Mouse (Mus musculus) embryonic facial prominence, embryonic 13.5 days (tissue): ENCODE data around the gene Abo. TPM values are rescaled to one million over a fixed set of nuclear protein-coding genes. Genes with fewer than 3 reads are reported as not detected.
"Not testable (repeated sequence)": the region's sequence is repeated elsewhere in the genome, so short reads cannot be mapped to it uniquely, and the experiment has no call there.

Source experiments
- ATAC-seq: fragments of 200-750 bp; cut with Nextera tagmentation; 2 replicates; pipeline ENCODE4 v1.8.0; 2017; ENCODE audit warnings: low read depth; ENCODE audit not compliant: insufficient number of reproducible peaks, insufficient read depth, low FRiP score, low TSS enrichment
- H3K27ac ChIP-seq: fragments of 300-500 bp; sonication (generic); 2 replicates; pipeline ENCODE4 v1.5.1; 2015; ENCODE audit warnings: moderate library complexity, mild to moderate bottlenecking, inconsistent platforms
- H3K27me3 ChIP-seq: fragments of 300-500 bp; sonication (generic); 2 replicates; pipeline ENCODE4 v1.6.1; 2015; ENCODE audit warnings: mild to moderate bottlenecking, inconsistent platforms
- H3K36me3 ChIP-seq: fragments of 300-500 bp; sonication (generic); 2 replicates; pipeline ENCODE4 v1.6.1; 2015; ENCODE audit warnings: mild to moderate bottlenecking, inconsistent platforms
- H3K4me1 ChIP-seq: fragments of 300-500 bp; sonication (generic); 2 replicates; pipeline ENCODE4 v1.6.1; 2015; ENCODE audit warnings: inconsistent platforms
- H3K4me2 ChIP-seq: fragments of 300-500 bp; sonication (generic); 2 replicates; pipeline ENCODE4 v1.6.1; 2015; ENCODE audit warnings: moderate library complexity, mild to moderate bottlenecking, inconsistent platforms
- H3K4me3 ChIP-seq: fragments of 300-500 bp; sonication (generic); 2 replicates; pipeline ENCODE4 v1.5.1; 2015; ENCODE audit warnings: mild to moderate bottlenecking, inconsistent platforms
- H3K9ac ChIP-seq: fragments of 300-500 bp; sonication (generic); 2 replicates; pipeline ENCODE4 v1.6.1; 2015; ENCODE audit warnings: mild to moderate bottlenecking, inconsistent platforms
- H3K9me3 ChIP-seq: fragments of 300-500 bp; sonication (generic); 2 replicates; pipeline ENCODE4 v1.6.1; 2016; ENCODE audit warnings: inconsistent platforms
- WGBS: fragments of 180-500 bp; shearing (Covaris S2); methylation state at CpG from one replicate; pipeline ENCODE4 v1.1.7; 2015; ENCODE audit warnings: mixed read lengths; 5-methylcytosine and 5-hydroxymethylcytosine counted together
- polyA plus RNA-seq: library from polyadenylated mRNA; unstranded; fragments of >200 nt; fragmentation: Nextera tagmentation; extraction: Ambion mirVana; gene quantifications from 2 replicates; pipeline ENCODE4 v1.2.1, GENCODE M21; 2015

Abo gene
- polyA plus RNA-seq, 1 experiment from 2014 or later: not detected

DNA sequence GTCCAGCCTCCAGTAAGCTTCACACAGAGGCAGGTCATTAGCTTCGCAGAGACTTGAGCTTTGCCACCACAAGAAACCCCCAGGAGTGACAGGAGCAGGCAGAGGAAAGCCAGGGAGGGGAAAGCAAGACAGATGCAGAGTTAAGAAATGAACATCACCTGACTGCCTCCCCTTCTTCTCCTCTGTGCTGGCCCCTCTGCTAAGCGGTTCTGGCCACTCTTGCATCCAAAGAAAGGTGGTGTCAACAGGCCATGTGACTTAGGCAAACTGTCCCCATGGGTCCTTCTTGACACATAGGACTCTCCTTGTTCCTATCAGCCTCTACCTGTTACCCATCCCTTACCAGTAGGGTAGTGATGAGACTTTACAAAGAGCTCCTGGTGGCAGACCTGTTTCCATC is 41.2 kb upstream of the Abo start:
- Histone ChIP-seq H3K27me3 (no peaks in the 10 kb centered on the region), H3K36me3 (peaks cover 41% of the 10 kb centered on the region), H3K9ac (no peak overlapping the region), H3K4me3 (no peak overlapping the region), H3K9me3 (no peaks in the 10 kb centered on the region), H3K27ac (no peak overlapping the region), H3K4me1 (peaks cover 41% of the 10 kb centered on the region), H3K4me2 (no peak overlapping the region)
- WGBS: 86% methylated on average over 2 of the region's 2 CpGs
- no peak for ATAC-seq

DNA sequence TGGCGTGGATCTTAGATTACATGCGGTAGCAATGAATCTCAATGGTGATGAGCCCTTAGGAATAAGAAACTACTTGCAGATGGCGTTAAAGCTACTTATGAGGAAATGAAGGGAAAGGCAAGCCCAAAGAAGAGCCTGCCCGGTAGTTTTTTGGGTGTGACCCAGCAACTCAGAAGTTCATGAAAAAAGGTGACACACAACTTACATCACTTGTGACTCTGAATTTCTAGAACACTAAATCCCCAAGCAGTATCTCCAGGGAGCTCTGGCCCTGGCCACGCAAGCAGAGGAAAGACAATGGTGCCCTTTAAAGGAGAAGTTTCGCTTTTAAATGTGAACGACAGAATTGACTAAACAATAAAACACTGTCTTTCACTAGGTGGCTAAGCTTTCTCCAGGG is 38.5 kb upstream of the Abo start:
- H3K27ac ChIP-seq: peak overlapping the region; percentile 91
- H3K36me3 ChIP-seq: peaks cover 59% of the 10 kb centered on the region
- H3K9ac ChIP-seq: peak overlapping the region; percentile 85
- no peak for ATAC-seq
- H3K4me3 ChIP-seq: peak overlapping the region; percentile 82
- no peaks in the 10 kb centered on the region for H3K27me3 ChIP-seq
- no peaks in the 10 kb centered on the region for H3K9me3 ChIP-seq
- WGBS: 8% methylated on average over 7 of the region's 7 CpGs
- H3K4me2 ChIP-seq: peak overlapping the region; percentile 84
- peaks cover 27% of the 10 kb centered on the region for H3K4me1 ChIP-seq

DNA sequence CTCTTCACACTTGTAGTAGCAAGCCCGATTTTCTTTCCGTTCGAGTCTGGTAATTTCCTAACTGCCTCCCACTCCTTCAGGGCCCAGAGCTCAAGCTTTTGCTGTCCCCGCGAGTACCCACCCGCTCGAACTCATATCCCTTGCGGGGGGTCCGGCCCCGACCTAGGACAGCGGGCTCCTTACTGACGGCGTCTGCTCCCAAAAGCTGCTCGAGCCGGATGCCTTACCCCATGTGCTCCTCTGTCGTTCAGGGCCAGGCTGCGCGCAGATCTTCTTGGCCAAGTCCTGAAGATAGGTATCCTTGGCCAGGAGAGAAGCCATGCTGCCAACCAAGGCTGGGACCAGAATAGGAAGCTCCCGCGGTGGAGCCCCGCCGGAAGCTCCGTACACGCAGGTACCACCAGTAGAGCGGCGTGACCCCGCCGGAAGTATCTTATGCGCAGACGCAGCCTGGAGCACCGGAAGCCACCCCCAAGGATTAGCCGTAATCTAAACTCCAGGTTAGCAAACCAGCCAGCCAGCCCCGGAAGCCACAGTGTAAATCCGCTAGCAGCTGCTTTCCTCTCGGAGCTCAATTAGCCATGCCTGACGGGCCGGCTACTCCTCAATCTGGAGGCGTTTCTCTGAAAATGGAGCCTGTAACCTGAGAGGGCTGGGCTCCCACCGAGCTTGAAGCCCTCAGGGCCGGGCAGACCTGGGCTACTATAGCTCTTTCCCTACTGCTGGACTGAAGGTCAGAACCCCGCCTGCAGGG is 37.9 kb upstream of the Abo start, which contains the start of gene Surf6:
Gene Surf6, minus strand, starts transcription at position 413 of the 754 bp plus-strand sequence.
- peak; percentile 88 for ATAC-seq

DNA sequence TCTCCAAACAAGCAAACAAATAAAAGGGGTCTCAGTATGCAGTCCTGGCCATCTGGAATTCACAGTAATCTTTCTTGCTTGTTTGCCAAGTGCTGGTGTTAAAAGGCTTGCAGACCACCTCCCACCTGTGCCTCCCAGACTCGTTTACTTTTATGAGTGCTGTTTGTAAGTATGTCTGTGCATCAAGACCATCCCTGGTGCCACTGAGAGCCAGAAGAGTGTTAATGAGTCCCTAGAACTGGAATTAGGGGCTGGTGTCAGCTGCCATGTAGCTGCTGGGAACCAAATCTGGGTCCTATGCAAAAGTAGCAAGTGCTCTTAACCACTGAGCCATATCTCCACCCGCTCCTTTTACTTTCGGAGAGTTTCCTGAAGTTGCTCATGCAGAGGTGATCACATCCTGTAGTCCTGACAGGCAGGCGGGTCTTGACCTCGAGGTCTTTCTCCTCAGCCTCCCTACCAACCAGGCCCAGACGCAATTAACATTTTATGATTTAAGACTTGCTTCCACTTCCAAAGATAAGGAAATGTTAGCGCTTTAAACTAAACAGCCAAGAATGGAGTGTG is 37.1 kb upstream of the Abo start:
- H3K36me3 ChIP-seq: peaks cover 59% of the 10 kb centered on the region
- peak overlapping the region; percentile 91; the same call in 1 of the 2 replicates for H3K27ac ChIP-seq

More for the DNA sequence above, 37.9 kb upstream of the Abo start, which contains the start of gene Surf6:
- Histone ChIP-seq H3K27ac (peak within 1 kb of the TSS; percentile 91), H3K4me3 (peak within 1 kb of the TSS; percentile 82), H3K4me2 (peak within 1 kb of the TSS; percentile 84), H3K27me3 (no peaks in the 10 kb centered on the region), H3K36me3 (peaks cover 59% of the 10 kb centered on the region), H3K9ac (peak within 1 kb of the TSS; percentile 85), H3K4me1 (peaks cover 21% of the 10 kb centered on the region), H3K9me3 (no peaks in the 10 kb centered on the region)
- WGBS: under 1% methylated on average over 41 of the region's 41 CpGs

DNA sequence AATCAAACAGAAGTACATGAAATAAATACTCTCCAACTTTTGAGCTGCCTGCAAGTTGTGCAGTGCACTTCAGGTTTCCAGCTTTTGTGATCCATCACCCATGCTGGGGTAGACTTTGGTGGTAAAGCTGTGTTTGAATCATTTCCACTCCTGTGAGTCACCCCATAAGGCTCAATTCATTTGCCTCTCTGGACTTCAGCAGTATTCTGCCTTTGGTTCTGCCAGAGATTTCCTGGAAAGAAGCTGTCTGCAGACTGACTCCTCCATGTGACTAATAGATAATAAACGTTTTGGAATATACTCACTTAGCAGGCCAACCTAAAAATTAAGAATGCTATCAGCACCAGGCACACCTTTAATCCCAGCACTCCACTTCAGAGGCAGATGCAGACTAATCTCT is 36.0 kb upstream of the Abo start:
- ATAC-seq: no peak
- Histone ChIP-seq H3K36me3 (peaks cover 59% of the 10 kb centered on the region), H3K4me2 (no peak overlapping the region)

More for the DNA sequence above, 37.1 kb upstream of the Abo start:
- Histone ChIP-seq H3K4me1 (peaks cover 20% of the 10 kb centered on the region), H3K9me3 (no peaks in the 10 kb centered on the region), H3K27me3 (no peaks in the 10 kb centered on the region), H3K9ac (peak overlapping the region; percentile 85), H3K4me2 (peak overlapping the region; percentile 84), H3K4me3 (peak overlapping the region; percentile 82)
- ATAC-seq: no peak
- WGBS: 10% methylated on average over 7 of the region's 7 CpGs

DNA sequence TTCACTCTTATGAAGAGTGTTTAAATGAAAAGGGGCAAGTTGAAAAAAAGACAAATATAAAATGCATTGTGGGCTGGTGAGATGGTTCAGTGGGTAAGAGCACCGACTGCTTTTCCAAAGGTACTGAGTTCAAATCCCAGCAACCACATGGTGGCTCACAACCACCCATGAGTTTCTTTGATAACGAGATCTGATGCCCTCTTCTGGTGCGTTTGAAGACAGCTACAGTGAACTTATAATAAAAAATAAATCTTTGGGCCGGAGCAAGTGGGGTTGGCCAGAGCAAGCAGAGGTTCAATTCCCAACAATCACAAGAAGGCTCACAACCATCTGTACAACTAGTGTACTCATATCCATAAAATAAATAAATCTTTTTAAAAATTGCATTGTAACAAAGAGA is 31.1 kb upstream of the Abo start:
- Histone ChIP-seq H3K4me2 (no peak overlapping the region), H3K27ac (no peak overlapping the region), H3K27me3 (no peaks in the 10 kb centered on the region), H3K9me3 (no peaks in the 10 kb centered on the region), H3K36me3 (peaks cover 89% of the 10 kb centered on the region), H3K9ac (no peak overlapping the region), H3K4me1 (no peaks in the 10 kb centered on the region), H3K4me3 (no peak overlapping the region)
- no peak for ATAC-seq
- 90% methylated on average over 4 of the region's 4 CpGs for WGBS

More for the DNA sequence above, 36.0 kb upstream of the Abo start:
- Histone ChIP-seq H3K27me3 (no peaks in the 10 kb centered on the region), H3K4me3 (no peak overlapping the region), H3K4me1 (peaks cover 20% of the 10 kb centered on the region), H3K27ac (no peak overlapping the region), H3K9ac (no peak overlapping the region), H3K9me3 (no peaks in the 10 kb centered on the region)
- WGBS: 60% methylated on average over 1 of the region's 1 CpGs

DNA sequence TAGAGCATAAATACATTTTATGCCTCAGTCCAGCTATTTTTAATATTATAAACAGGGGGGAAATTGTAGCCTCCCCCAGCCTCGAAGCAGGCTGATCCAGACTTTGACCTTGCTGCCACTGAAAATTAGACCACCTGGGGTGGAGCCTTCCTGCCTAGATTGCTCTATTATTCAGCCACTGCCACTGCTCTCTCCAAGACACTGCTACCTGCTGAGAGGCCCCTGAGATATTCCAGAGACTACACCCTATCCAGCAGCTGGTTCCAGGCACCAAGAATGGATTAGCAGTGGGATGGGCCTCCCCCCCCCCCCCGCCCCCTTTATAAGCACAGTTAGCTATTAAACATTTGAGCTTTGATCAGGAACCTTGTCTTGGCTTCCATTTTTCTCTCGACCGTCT is 21.4 kb upstream of the Abo start:
- H3K4me3 ChIP-seq, H3K27me3 ChIP-seq, H3K27ac ChIP-seq, H3K9me3 ChIP-seq, H3K4me2 ChIP-seq, ATAC-seq, H3K4me1 ChIP-seq, H3K9ac ChIP-seq: not testable (repeated sequence)
- peaks cover 37% of the 10 kb centered on the region for H3K36me3 ChIP-seq
- 64% methylated on average over 4 of the region's 4 CpGs for WGBS

DNA sequence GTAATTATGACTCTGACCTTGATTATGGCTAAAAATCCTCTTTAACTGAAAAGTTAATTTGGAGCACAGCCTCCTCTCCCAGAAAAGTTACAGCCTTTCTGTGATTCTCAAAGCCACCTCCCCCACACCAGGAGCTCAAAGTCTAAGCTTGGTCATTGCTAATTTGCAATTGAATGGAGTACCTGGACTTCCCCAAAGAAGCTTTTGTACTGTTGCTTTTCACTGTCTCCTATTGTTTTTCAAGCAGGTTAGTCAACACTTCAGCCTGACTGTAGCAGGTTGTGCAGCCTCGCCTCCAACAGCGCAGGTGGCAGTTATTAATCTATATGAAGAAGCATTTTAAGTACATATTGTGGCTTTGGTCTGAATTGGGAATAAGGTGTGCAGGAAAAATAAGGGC is 20.8 kb upstream of the Abo start:
- WGBS: 81% methylated on average over 2 of the region's 2 CpGs
- not testable (repeated sequence) for H3K4me3 ChIP-seq, H3K27ac ChIP-seq, H3K4me1 ChIP-seq, H3K27me3 ChIP-seq, H3K9ac ChIP-seq, ATAC-seq, H3K4me2 ChIP-seq, H3K9me3 ChIP-seq
- H3K36me3 ChIP-seq: peaks cover 31% of the 10 kb centered on the region

DNA sequence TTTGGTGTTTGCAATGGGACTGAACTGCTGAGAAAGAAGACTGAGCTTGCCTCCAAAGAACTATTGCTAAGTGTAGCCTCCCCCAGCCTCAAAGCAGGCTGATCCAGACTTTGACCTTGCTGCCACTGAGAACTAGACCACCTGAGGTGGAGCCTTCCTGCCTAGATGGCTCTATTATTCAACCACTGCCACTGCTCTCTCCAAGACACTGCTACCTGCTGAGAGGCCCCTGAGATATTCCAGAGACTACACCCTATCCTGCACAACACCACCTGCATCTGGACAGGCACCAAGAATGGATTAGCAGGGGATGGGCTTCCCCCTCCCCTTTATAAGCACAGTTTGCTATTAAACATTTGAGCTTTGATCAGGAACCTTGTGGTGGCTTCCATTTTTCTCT is 13.8 kb upstream of the Abo start:
- H3K4me1 ChIP-seq: no peaks in the 10 kb centered on the region
- no peak overlapping the region for H3K4me3 ChIP-seq
- no peaks in the 10 kb centered on the region; the same call in 1 of the 2 replicates for H3K9me3 ChIP-seq
- no peaks in the 10 kb centered on the region for H3K36me3 ChIP-seq
- H3K27me3 ChIP-seq: no peaks in the 10 kb centered on the region
- ATAC-seq: no peak
- no peak overlapping the region for H3K4me2 ChIP-seq
- no peak overlapping the region for H3K9ac ChIP-seq
- H3K27ac ChIP-seq: no peak overlapping the region

DNA sequence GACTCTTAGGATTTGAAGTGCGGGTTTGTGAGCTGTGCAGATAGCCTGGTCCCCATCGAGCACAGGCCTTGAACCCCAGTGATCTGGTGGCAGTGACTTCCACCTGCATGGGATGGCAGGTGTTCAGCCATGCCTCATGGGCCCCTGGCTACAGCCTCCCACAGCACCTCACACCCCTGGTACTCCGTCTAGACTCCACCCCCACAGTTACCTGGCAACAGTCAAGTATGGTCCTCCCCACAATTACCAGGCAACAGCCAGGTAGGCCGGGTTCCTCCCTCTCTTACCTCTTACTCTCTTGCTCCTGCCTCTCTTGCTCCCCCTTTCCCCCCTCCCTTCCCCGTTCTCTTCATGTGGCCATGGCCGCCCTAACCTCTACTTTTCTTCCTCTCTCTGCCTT is 5.9 kb upstream of the Abo start:
- WGBS: 63% methylated on average over 6 of the region's 6 CpGs
- no peak overlapping the region for H3K4me2 ChIP-seq
- H3K9me3 ChIP-seq: no peaks in the 10 kb centered on the region

DNA sequence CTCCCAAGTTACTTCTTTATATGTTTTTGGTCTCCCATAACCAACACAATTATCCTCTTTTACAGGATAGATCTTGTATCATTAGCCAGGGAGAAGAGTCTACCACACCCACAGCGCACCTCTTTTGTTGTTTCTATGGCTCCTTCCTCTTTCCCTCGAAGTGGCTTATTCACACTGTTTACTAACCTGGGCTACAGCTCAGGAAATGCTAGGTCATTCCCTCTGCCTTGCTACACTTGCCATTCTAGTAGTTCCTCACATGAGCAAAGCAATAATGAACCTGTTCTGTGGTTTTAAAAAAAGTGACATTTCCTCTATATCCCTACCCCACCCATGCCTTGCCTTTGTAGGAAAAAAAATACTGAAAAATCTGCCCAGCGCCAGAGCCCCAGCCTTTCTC is 1.9 kb downstream of the Abo start:
- no peak for ATAC-seq
- 74% methylated on average over 3 of the region's 3 CpGs for WGBS

More for the DNA sequence above, 5.9 kb upstream of the Abo start:
- Histone ChIP-seq H3K4me1 (no peaks in the 10 kb centered on the region), H3K27me3 (no peaks in the 10 kb centered on the region), H3K4me3 (no peak overlapping the region), H3K27ac (no peak overlapping the region), H3K9ac (no peak overlapping the region), H3K36me3 (no peaks in the 10 kb centered on the region)
- ATAC-seq: no peak

DNA sequence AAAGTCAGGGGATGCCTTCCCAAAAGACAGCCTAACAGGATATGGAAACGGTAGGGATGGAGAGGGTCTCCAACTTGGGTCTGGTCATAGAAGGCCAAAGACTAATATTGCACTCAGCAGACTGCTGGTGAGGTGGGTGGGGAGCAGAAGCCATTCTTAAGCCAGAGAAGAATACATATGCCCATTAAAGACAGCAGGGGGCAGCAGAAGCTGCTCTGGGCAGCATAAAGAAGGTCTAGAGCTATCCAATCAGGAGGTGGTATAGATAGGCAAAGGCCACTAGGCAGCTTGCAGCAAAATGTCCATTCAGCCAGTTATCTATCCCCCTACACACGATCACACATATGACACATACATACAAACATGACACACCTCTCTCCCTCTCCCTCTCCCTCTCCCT is 17.1 kb downstream of the Abo start:
- no peak overlapping the region for H3K27ac ChIP-seq
- no peak for ATAC-seq
- H3K4me3 ChIP-seq: no peak overlapping the region
- H3K9ac ChIP-seq: no peak overlapping the region
- no peaks in the 10 kb centered on the region for H3K27me3 ChIP-seq
- no peaks in the 10 kb centered on the region for H3K36me3 ChIP-seq
- H3K4me1 ChIP-seq: no peaks in the 10 kb centered on the region
- H3K4me2 ChIP-seq: no peak overlapping the region
- H3K9me3 ChIP-seq: no peaks in the 10 kb centered on the region; the same call in 1 of the 2 replicates
- WGBS: 52% methylated on average over 2 of the region's 2 CpGs

More for the DNA sequence above, 1.9 kb downstream of the Abo start:
- H3K4me2 ChIP-seq: no peak overlapping the region
- 0 out of 2 replicates have a peak, but pooled peaks cover 2% of the 10 kb centered on the region for H3K27me3 ChIP-seq
- no peaks in the 10 kb centered on the region for H3K36me3 ChIP-seq
- no peaks in the 10 kb centered on the region for H3K4me1 ChIP-seq
- H3K9ac ChIP-seq: no peak overlapping the region
- H3K4me3 ChIP-seq: no peak overlapping the region
- no peak overlapping the region for H3K27ac ChIP-seq
- no peaks in the 10 kb centered on the region for H3K9me3 ChIP-seq
